Mouse (Mus musculus) right cerebral cortex, postnatal 10 days (tissue): ENCODE results near the gene Gm595.

Experiments used
- DNase-seq, 2 experiments: peaks; one replicate each; pipeline ENCODE4 v3.0.0; 2021; ENCODE audit warnings: low spot score in 2 of 2

The Gm595 gene

DNA sequence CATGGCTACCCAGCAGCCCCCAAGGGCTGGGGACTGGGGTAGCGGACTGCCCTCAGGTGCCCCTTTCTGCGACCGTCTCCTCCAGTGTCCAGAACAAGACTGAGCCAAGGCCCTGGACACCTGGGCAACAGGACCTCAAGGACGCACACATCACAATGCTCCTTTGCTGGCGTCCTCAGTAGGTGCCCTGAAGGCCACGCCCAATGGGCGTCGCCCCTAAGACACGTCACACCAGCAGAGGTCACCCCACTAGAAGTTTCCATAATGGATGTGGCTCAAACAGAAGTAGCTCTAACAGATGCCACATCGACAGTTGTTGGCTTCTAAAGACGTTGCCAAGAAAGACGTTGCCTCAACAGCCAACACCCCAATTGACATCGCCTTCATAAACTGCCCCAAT lies at the start of gene Gm595:
TSS of gene Gm595 (minus strand) at position 101 of the 400 bp plus-strand sequence.
- no peak for DNase-seq

DNA sequence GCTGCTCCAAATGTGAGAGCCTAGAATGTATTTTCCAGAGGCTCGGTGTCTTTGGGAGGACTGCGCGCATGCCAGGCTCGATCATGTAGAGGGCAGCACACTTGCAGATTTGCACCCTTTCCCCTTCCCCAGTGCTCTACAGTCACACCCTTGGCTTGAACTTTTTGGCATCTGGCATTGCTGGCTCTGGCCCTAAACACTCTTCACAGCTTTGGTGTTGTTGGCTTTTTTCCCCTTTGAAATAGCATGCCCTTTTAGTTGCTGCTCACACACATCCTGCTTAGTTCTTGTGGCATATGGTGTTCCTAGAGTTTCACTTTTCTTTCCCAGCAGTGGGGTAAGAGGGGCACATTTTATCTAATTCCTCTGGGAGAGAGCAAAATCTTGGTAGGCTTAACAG lies 30.9 kb upstream of the Gm595 start:
- DNase-seq: peak in 1 of 2 experiments; percentile 18

DNA sequence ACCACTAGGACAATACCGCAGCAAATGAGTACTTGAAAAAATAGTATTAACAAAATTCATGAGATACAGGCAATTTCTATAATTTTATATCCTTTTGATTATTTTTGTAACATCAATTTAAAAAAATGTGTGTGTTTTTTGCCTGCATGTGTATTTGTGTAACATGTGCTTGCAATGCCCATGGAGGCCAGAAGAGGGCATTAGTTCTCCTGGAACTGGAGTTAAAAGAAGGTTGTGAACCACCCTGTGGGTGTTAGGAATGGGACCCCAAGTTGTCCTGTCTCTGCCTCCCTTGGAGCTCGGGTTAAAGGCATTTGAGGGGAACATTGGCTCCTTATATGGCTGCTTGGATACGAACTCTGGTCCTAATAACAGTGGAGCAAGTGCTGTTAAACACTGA lies 26.2 kb upstream of the Gm595 start:
- no peak for DNase-seq

DNA sequence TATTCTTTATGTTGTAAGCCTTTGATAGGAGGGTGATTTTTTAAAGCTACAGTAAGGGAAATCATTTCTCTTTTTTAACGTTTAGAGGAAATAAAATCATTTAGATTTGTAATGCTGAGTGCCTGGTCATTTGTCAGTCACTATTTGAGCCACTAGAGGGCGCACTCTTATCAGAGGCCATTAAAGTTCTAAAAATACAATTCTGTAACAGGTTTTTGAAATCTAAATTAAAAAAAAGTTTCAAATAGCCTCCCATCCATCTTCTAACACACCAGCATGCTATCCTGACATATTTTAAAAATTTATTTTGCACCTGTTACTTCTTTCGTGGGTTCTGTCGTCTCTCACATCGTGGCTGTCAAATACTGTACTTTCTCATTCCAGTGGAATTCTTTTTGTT lies 22.0 kb upstream of the Gm595 start:
- DNase-seq: peak; percentile 17 to 24

DNA sequence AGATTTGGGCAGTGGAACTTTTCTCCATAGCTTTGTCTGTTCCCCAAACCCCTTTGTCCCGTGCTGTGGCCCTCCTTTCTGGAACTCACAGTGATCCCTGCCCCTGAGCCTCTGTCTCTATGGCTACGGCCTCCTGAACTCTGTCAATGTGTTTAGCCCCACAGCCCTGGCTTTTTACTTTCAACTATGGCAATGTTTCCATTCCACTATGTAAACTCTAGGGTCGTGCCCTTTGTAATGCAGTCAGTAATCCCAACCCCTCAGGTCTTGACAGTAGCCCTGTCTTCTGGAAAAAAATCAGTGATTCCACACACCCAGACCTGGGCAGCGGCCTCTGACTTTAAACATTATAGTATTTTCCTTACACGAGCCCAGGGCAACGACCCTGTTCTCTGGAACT lies 19.3 kb upstream of the Gm595 start:
- no peak for DNase-seq

DNA sequence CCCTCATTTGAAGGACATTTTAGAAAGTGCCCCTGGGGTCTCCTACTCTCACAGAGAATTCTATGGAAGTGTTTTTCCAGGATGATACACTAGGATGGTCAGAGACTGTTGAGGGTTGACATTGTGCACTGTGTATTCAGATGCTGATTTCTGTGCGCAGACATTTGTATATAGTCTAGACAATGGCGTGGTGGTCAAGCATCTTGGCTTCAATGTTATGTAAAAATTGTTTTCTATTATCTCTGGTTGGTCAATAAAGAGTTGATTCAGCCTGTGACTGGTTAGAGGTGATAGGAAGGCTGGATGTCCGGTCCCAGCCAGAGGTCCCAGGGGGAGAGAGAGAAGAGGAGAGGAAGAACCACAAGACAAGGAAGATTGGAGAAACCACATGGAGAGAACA lies 16.4 kb upstream of the Gm595 start:
- no peak for DNase-seq

DNA sequence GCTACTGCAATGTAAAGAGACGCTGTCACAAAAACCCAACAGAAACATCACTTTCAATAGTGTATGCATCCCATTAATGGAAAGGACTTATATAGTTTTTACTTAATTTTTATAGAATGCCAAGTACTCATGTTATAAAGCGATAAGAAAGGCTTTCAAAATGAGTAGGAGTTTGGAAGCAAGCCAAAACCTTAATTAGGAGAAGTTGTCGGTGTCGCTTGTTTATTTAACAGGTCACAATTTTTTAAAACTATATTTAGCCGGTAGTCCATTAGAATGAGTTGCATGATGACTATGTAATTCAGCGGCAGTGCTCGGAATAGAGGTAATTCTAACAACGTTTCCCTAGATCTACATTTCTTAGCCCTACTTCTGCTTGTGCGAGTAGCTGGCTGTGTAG lies 12.7 kb upstream of the Gm595 start:
- DNase-seq: no peak

DNA sequence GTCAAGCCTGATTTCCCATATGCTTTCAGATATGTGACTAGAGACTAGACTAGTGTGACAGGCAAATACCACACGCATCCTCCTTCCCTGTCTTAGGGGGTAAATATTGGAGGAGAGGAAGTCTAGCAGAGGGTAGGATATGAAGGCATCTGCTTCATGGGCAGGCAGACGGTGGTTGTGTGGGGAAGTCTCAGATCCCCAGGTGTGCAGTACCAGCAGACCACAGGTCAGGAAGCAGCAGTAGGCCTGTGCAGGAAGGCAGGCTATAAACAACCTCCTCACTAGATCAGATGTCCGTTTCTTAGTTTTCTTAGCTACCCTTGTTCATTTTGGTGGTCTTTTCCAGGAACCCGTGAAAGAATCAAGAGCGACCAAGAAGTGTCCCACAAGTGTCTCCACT lies 7.1 kb upstream of the Gm595 start:
- no peak for DNase-seq
